Mouse (Mus musculus): ENCODE results near the gene Gh. TPM values are rescaled to one million over a fixed set of nuclear protein-coding genes. Genes with fewer than 3 reads are reported as not detected.
A peak's percentile ranks its signal among the peaks of the same experiment; 100 is the strongest.

Gene Gh
- total RNA-seq, 2 experiments from 2014 or later = not detected

- Histone ChIP-seq H3K4me3 (peak within 1 kb of the TSS; percentile 74), H3K27ac (peak within 1 kb of the TSS; percentile 98)
- no peak for TF ChIP-seq CTCF (conservative IDR thresholded peaks at IDR 0.05)
- peak; percentile 98 to 100 for DNase-seq (ENCODE audit: low spot score in 2 of 2)
Measured at GRCm38 (mm10) chr11:106272644-106273310, 28.9 kb downstream of the Gh start, which contains the start of gene Smarcd2. Gene Smarcd2, minus strand, starts transcription at chr11:106272972.

GRCm38 (mm10) chr11:106271794-106272643 is 29.6 kb downstream of the Gh start:
- DNase-seq (ENCODE audit: low spot score in 2 of 2) = no peak
- Histone ChIP-seq H3K4me3 (peak overlapping the region; percentile 74), H3K27ac (peak overlapping the region; percentile 98)
- TF ChIP-seq CTCF (conservative IDR thresholded peaks at IDR 0.05) = no peak

- Histone ChIP-seq H3K27ac (peak overlapping the region; percentile 98), H3K4me3 (peak overlapping the region; percentile 74)
- no peak for DNase-seq (ENCODE audit: low spot score in 2 of 2)
- peak; percentile 49 for TF ChIP-seq CTCF (conservative IDR thresholded peaks at IDR 0.05)
Measured at GRCm38 (mm10) chr11:106271131-106271793, 30.4 kb downstream of the Gh start.

GRCm38 (mm10) chr11:106269060-106269431 is 32.6 kb downstream of the Gh start:
- Histone ChIP-seq H3K4me3 (peak overlapping the region; percentile 31), H3K27ac (peak overlapping the region; percentile 96)
- DNase-seq (ENCODE audit: low spot score in 2 of 2) = no peak
- TF ChIP-seq CTCF (conservative IDR thresholded peaks at IDR 0.05) = no peak

- H3K27ac ChIP-seq = peak overlapping the region; percentile 96
- peak in 1 of 2 experiments; percentile 76 for DNase-seq (ENCODE audit: low spot score in 2 of 2)
- H3K4me3 ChIP-seq = peak overlapping the region; percentile 41
- no peak for TF ChIP-seq CTCF (conservative IDR thresholded peaks at IDR 0.05)
Measured at GRCm38 (mm10) chr11:106268326-106269059, 33.2 kb downstream of the Gh start.

GRCm38 (mm10) chr11:106267871-106268270 is 33.8 kb downstream of the Gh start:
- peak overlapping the region; percentile 96 for H3K27ac ChIP-seq

GRCm38 (mm10) chr11:106267311-106267852 is 34.3 kb downstream of the Gh start:
- Histone ChIP-seq H3K4me3 (peak overlapping the region; percentile 41), H3K27ac (peak overlapping the region; percentile 96)
- peak in 1 of 2 experiments; percentile 43 for DNase-seq (ENCODE audit: low spot score in 2 of 2)
- no peak for TF ChIP-seq CTCF (conservative IDR thresholded peaks at IDR 0.05)

More at GRCm38 (mm10) chr11:106267871-106268270, 33.8 kb downstream of the Gh start:
- H3K4me3 ChIP-seq = peak overlapping the region; percentile 41
- DNase-seq (ENCODE audit: low spot score in 2 of 2) = no peak
- TF ChIP-seq CTCF (conservative IDR thresholded peaks at IDR 0.05) = no peak

GRCm38 (mm10) chr11:106266431-106266830 is 35.2 kb downstream of the Gh start:
- Histone ChIP-seq H3K4me3 (no peak overlapping the region), H3K27ac (no peak overlapping the region)
- no peak for TF ChIP-seq CTCF (conservative IDR thresholded peaks at IDR 0.05)
- DNase-seq (ENCODE audit: low spot score in 2 of 2) = no peak

GRCm38 (mm10) chr11:106265570-106265969 is 36.1 kb downstream of the Gh start:
- no peak for TF ChIP-seq CTCF (conservative IDR thresholded peaks at IDR 0.05)
- no peak overlapping the region for H3K4me3 ChIP-seq
- no peak for DNase-seq (ENCODE audit: low spot score in 2 of 2)
- H3K27ac ChIP-seq = no peak overlapping the region

- TF ChIP-seq CTCF (conservative IDR thresholded peaks at IDR 0.05) = no peak
- Histone ChIP-seq H3K27ac (no peak overlapping the region), H3K4me3 (no peak overlapping the region)
- DNase-seq (ENCODE audit: low spot score in 2 of 2) = no peak
Measured at GRCm38 (mm10) chr11:106264988-106265387, 36.7 kb downstream of the Gh start.

GRCm38 (mm10) chr11:106263963-106264362 is 37.7 kb downstream of the Gh start:
- no peak for DNase-seq (ENCODE audit: low spot score in 2 of 2)
- Histone ChIP-seq H3K4me3 (no peak overlapping the region), H3K27ac (peak overlapping the region; percentile 15; the same call in 1 of the 2 replicates)
- TF ChIP-seq CTCF (conservative IDR thresholded peaks at IDR 0.05) = no peak
